Mouse (Mus musculus): Measurements from ENCODE around the gene Troap.

DNA sequence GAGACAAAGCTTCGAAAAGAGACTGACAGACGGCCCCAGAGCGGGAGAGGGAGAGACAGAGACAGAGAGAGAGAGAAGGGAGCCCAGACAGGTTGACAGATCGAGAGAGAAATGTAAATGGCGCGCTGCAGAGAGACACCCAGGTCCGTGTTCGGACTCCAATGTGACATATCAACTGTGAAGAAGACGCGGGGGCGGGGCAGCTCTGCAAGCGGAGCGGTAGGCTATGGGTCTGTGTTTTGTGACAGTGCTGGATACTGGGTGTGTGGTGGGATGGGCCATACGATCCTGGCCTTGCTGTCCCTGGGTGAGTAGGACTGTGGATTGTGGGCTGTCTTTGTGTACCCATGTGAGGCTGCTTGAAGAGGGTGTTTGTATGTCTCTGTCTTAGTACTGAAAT is 14.7 kb downstream of the Troap start:
- TF ChIP-seq TCF3 (IDR thresholded peaks at IDR 0.05; ENCODE audit: insufficient read length, low read depth), result no peak
- no peak for TF ChIP-seq MAX (IDR thresholded peaks at IDR 0.05; ENCODE audit: low read depth)
- TF ChIP-seq POLR2A (IDR thresholded peaks at IDR 0.05; ENCODE audit: insufficient read length, low read depth), result no peak
- TF ChIP-seq MYOG (IDR thresholded peaks at IDR 0.05; ENCODE audit: control insufficient read depth in 1 of 3, insufficient read depth in 1 of 3, insufficient read length in 2 of 3, low read depth in 2 of 3), result no peak
